Mouse (Mus musculus) MEL (cell line): ENCODE data around the gene Tox2.

Experiments used
- CHD2 ChIP-seq: IDR thresholded peaks from 2 replicates; pipeline ENCODE4 v1.6.1; 2011; ENCODE audit warnings: low read length, improper control_type of control experiment
- CTCF ChIP-seq, 3 experiments: IDR thresholded peaks in 2 of 3; conservative IDR thresholded peaks in 1 of 3; 2 replicates each; pipeline ENCODE4 v1.5.1; 2011 to 2012; ENCODE audit warnings: low read length in 3 of 3, low read depth in 2 of 3, mild to moderate bottlenecking in 2 of 3, improper control_type of control experiment in 1 of 3, inconsistent platforms in 1 of 3, mixed read lengths in 1 of 3, moderate library complexity in 1 of 3; ENCODE audit not compliant: control insufficient read depth in 1 of 3, insufficient read depth in 1 of 3, poor library complexity in 1 of 3, severe bottlenecking in 1 of 3
- E2F4 ChIP-seq: IDR thresholded peaks from 2 replicates; pipeline ENCODE4 v1.6.1; 2011; ENCODE audit warnings: low read depth, low read length, improper control_type of control experiment, borderline replicate concordance
- EP300 ChIP-seq, 2 experiments: IDR thresholded peaks; 2 replicates each; pipeline ENCODE4 v1.6.1; 2011; ENCODE audit warnings: improper control_type of control experiment in 2 of 2, low read length in 2 of 2, low read depth in 1 of 2, mild to moderate bottlenecking in 1 of 2
- MAX ChIP-seq: IDR thresholded peaks from 2 replicates; pipeline ENCODE4 v1.6.1; 2011; ENCODE audit warnings: low read length, improper control_type of control experiment
- MEF2A ChIP-seq: IDR thresholded peaks from 2 replicates; pipeline ENCODE4 v1.6.1; 2014; ENCODE audit warnings: low read depth, mild to moderate bottlenecking, inconsistent platforms, low read length, improper control_type of control experiment; ENCODE audit not compliant: poor library complexity, insufficient replicate concordance, severe bottlenecking; ENCODE audit errors: extremely low read depth
- MYC ChIP-seq: IDR thresholded peaks from 2 replicates; pipeline ENCODE4 v1.6.1; 2011; ENCODE audit warnings: low read depth, mild to moderate bottlenecking, low read length, improper control_type of control experiment, moderate library complexity
- POLR2A ChIP-seq, 2 experiments: IDR thresholded peaks; 2 replicates each; pipeline ENCODE4 v1.6.1; 2011 to 2012; ENCODE audit warnings: low read length in 2 of 2, mild to moderate bottlenecking in 2 of 2, control low read depth in 1 of 2, improper control_type of control experiment in 1 of 2, low read depth in 1 of 2, moderate library complexity in 1 of 2; ENCODE audit not compliant: control insufficient read depth in 1 of 2, insufficient read depth in 1 of 2, poor library complexity in 1 of 2
- RAD21 ChIP-seq: IDR thresholded peaks from 2 replicates; pipeline ENCODE4 v1.6.1; 2011; ENCODE audit warnings: mild to moderate bottlenecking, low read depth, low read length, improper control_type of control experiment
- SMC3 ChIP-seq: IDR thresholded peaks from 2 replicates; pipeline ENCODE4 v1.6.1; 2011; ENCODE audit warnings: low read depth, low read length, improper control_type of control experiment
- UBTF ChIP-seq: IDR thresholded peaks from 2 replicates; pipeline ENCODE4 v1.6.1; 2012; ENCODE audit warnings: low read depth, mild to moderate bottlenecking, inconsistent platforms, low read length, improper control_type of control experiment, moderate library complexity, borderline replicate concordance; ENCODE audit not compliant: insufficient read depth
- USF1 ChIP-seq: IDR thresholded peaks from 2 replicates; pipeline ENCODE4 v1.6.1; 2014; ENCODE audit warnings: low read depth, mild to moderate bottlenecking, inconsistent platforms, low read length, improper control_type of control experiment, moderate library complexity
- ZC3H11A ChIP-seq: IDR thresholded peaks from 2 replicates; pipeline ENCODE4 v1.6.1; 2012; ENCODE audit warnings: low read depth, mild to moderate bottlenecking, inconsistent platforms, low read length, improper control_type of control experiment

- no peak for TF ChIP-seq E2F4
- TF ChIP-seq EP300 (IDR thresholded peaks at IDR 0.05; ENCODE audit: low read depth in 1 of 2, low read length in 2 of 2): no peak
- no peak for TF ChIP-seq POLR2A (IDR thresholded peaks at IDR 0.05; ENCODE audit: control insufficient read depth in 1 of 2, insufficient read depth in 1 of 2, low read depth in 1 of 2, low read length in 2 of 2, poor library complexity in 1 of 2)
- TF ChIP-seq SMC3: no peak
- no peak for TF ChIP-seq CTCF (IDR thresholded peaks at IDR 0.05 in 2 of 3, conservative IDR thresholded peaks at IDR 0.05 in 1 of 3; ENCODE audit: control insufficient read depth in 1 of 3, insufficient read depth in 1 of 3, low read depth in 2 of 3, low read length in 3 of 3, poor library complexity in 1 of 3, severe bottlenecking in 1 of 3)
- no peak for TF ChIP-seq UBTF
- no peak for TF ChIP-seq ZC3H11A
- TF ChIP-seq MYC: no peak
- no peak for TF ChIP-seq MAX
- no peak for TF ChIP-seq MEF2A
- TF ChIP-seq CHD2: no peak
- no peak for TF ChIP-seq RAD21
- TF ChIP-seq USF1: no peak
Observed at GRCm38 (mm10) chr2:163175831-163176230, 27.1 kb upstream of the Tox2 start.
